Mouse (Mus musculus): Measurements from ENCODE around the gene Vps13c. TPM values are rescaled to one million over a fixed set of nuclear protein-coding genes. Genes with fewer than 3 reads are reported as not detected.

Vps13c gene
- total RNA-seq, 2 experiments from 2014 or later = 26.1 to 32.9 TPM

DNA sequence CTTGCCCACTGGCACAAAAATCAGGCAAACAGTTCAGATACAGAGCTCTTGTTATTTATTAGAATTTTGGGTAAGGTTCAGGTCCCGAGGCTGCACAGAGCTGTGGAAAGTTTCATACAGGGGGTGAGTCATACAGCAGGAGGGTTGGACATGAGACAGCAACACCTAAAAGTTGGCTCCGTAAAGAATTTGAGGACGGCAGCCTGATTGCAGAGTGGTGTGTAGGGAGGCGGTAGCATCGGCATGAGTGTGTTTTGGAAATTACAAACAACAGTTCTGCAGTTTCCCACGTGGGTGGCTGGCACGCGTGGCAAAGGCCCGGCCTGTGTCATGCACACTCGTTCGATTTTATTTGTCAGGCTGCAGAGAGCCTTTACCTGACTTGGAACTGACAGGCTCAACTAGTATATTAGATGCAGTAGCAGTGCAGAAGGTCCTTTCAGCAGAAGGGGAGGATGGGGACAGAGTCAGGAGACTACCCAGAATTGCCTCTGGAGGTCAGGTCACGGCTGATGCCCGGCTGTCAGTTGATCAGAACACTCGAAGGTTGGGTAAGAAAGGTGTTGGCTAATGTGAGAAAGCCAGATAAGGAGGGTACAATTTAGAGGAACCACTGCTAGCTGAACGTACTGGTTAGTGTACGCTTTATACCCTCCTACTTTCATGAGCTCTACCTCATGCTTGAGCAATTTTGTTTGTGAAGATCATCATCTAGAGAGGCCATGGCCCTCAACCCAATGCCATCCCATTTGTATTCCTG, 29.7 kb downstream of the Vps13c start:
- Histone ChIP-seq H3K4me3 (no peak overlapping the region), H3K27ac (no peak overlapping the region)
- intact Hi-C loops (cut with DNase I) = no loop called here
- DNase-seq = no peak
- no peak for TF ChIP-seq CTCF (IDR thresholded peaks at IDR 0.05)

DNA sequence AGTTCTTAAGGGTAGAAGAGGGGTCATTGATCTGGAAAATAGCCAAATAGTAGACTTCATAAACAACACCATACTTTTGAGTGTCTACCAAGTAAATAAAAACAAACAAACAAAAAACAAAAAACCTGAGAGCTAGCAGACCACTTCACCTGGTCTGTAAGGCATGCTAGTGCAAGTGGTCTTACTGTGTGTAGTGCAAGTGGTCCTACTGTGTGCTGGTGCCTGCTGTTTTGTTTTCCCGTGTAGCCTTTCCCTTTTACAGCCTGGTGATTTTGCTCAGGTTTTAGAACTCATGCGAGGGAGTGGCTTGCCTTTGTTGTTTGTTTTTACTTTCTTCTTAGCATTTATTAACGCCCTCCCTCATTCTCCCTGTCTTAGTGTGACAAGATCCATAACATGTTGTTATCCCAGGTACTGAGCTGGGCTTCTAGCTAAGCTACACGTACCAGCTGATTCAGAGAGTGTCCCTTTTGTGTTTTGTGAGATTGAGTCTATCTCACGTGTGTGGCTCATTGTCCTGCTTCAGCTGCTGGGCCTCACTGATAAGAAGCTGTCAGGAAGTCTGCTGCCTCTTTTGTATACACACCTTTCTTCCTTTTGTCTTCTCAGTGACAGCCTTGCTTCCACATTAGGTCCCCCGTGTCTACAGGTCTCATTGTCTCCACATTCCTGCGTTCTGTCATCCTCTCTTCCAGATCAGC, 34.5 kb downstream of the Vps13c start:
- intact Hi-C loops (cut with DNase I) = loop anchor here (2.0 kb wide), 1 partner anchor 116 kb away; the partner anchor contains the start of gene C2cd4b
- DNase-seq = no peak
- no peak for TF ChIP-seq CTCF (IDR thresholded peaks at IDR 0.05)

DNA sequence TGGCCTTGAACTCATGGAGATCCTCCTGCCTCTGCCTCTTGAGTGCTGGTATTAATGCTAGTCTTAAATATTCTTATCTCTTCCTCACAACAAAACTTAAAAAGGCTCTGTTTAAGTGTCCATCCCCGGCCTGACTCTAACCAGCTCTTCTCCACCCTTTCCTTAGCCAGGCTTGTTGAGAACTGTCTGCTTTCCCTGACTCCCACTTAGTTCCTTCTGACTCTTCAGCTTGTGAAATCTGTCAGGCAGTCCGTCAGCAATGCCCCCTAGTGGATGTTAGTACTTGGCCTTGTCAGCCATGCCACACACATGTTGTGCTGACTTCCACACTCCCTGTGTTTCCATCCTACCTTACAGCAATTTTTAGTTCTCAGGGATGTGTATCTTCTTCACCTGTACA, 35.1 kb downstream of the Vps13c start:
- intact Hi-C loops (cut with DNase I) = loop anchor here (2.0 kb wide), 1 partner anchor 117 kb away; the partner anchor contains the start of gene C2cd4b
- no peak overlapping the region for H3K27ac ChIP-seq
- peak; percentile 76 for TF ChIP-seq CTCF (IDR thresholded peaks at IDR 0.05)
- peak; percentile 49 for DNase-seq
- H3K4me3 ChIP-seq = no peak overlapping the region

More for the DNA sequence above, 34.5 kb downstream of the Vps13c start:
- no peak overlapping the region for H3K27ac ChIP-seq
- no peak overlapping the region for H3K4me3 ChIP-seq

DNA sequence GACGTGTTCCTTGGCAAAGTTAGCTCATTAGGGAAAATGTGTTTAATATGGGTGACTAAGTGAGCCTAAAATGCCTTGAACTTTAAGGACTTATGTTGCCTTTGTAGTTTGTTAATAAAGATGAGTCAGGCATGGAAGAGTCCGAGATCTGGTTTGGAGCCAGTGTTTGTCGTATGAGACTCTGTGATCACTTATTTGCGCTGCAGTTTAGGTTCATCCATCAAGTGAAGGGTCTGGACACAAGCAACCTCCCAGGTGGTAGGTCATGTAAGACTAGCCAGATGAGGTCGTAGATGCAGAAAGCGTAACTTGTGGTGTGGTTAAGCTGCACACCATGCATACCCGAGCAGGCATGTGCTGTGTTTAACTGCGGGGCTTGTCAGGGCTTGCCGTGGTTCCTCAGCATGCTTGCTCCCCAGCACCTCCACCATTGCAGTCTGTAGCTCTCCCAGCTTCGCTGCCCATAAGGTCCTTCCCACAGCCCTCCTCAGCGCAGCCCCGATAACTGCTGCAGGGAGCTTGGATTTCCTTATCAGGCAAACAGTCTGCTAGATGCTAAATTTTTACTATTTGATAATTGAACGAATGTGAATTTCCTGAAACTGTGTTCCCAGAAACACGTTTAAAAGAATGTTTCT, 37.0 kb downstream of the Vps13c start:
- no peak overlapping the region for H3K4me3 ChIP-seq
- TF ChIP-seq CTCF (IDR thresholded peaks at IDR 0.05) = no peak
- intact Hi-C loops (cut with DNase I) = loop anchor here (1.0 kb wide), 1 partner anchor 49 kb away; no protein-coding TSS in a partner anchor
- H3K27ac ChIP-seq = no peak overlapping the region
- DNase-seq = no peak

DNA sequence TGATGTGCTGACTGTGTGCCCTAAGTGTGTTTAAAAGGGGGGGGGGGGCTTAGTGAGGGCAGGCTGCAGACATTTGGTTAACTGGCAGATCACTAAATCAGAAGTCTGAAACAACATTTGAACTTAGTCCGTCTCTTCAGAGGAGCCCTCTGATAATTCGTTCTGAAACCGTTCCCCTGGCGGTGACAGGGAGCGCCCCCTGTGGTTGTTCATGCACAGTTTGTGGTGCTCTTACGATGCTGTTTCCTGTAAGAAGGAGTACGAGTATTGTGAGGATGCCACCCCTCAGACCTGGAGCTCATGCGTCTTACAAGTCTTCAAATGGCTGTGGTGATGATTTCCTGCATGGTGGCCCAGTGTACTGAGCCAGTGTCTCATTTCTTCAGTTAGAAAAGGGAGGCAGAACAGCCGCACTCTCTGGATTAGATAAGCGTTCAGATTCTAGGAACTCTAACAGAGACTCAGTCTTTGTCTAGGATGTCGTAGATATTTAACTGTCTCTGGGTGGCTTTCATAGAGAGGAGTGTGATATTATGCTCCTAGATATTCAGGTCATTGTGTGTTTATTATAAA, 38.1 kb downstream of the Vps13c start:
- no peak overlapping the region for H3K27ac ChIP-seq
- H3K4me3 ChIP-seq = no peak overlapping the region
- no peak for TF ChIP-seq CTCF (IDR thresholded peaks at IDR 0.05)
- DNase-seq = no peak
- intact Hi-C loops (cut with DNase I) = no loop called here

DNA sequence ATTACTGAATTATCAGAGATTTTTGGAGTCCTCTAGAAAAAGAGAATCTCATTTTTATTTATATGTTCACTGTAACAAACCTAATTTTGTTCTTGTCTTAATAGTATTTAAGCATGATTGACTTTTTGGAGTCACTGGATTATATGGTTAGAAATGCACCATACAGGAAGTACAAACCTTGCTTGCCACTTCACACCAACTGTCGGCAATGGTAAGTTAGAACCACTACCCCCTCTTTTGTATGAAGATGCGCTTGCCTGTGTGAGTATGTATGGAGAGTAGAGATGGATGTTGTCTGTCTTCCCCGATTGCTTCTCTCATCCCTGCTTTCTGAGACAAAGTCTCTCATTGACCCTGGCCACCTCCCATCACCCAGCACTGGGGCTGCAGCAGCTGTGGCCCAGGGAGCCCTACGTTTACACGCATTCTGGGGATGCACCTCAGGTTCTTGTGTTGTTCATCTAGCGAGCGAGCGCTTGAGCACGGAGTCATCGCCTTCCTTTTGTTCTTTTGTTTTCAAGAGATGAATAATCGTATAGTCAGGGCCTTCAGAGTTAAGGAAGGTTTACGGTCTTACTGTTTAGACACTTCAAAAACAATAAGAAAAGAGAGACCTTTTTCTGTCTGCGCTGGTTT, 43.3 kb downstream of the Vps13c start:
- Histone ChIP-seq H3K27ac (no peak overlapping the region), H3K4me3 (no peak overlapping the region)
- no peak for TF ChIP-seq CTCF (IDR thresholded peaks at IDR 0.05)
- intact Hi-C loops (cut with DNase I) = no loop called here
- no peak for DNase-seq

DNA sequence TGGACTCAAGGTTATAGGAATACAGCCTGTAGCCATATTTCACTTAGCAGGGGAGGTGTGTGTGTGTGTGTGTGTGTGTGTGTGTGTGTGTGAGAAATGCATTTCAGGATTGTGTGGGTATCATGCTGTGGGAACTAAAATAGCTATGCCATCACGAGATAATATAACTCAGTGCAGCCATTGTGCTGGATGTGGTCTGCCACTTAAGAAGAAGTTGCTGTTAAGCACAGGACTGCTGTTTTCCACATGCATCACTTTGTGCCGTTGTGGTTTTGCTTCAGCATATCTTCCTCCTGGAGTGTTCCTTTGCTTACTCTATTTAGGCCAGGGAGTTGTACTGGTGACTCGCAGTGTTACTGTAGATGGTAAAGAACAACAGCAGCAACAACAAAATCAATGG, 43.9 kb downstream of the Vps13c start:
- H3K27ac ChIP-seq = no peak overlapping the region
- DNase-seq = no peak
- no peak overlapping the region for H3K4me3 ChIP-seq
- intact Hi-C loops (cut with DNase I) = no loop called here
- TF ChIP-seq CTCF (IDR thresholded peaks at IDR 0.05) = no peak

DNA sequence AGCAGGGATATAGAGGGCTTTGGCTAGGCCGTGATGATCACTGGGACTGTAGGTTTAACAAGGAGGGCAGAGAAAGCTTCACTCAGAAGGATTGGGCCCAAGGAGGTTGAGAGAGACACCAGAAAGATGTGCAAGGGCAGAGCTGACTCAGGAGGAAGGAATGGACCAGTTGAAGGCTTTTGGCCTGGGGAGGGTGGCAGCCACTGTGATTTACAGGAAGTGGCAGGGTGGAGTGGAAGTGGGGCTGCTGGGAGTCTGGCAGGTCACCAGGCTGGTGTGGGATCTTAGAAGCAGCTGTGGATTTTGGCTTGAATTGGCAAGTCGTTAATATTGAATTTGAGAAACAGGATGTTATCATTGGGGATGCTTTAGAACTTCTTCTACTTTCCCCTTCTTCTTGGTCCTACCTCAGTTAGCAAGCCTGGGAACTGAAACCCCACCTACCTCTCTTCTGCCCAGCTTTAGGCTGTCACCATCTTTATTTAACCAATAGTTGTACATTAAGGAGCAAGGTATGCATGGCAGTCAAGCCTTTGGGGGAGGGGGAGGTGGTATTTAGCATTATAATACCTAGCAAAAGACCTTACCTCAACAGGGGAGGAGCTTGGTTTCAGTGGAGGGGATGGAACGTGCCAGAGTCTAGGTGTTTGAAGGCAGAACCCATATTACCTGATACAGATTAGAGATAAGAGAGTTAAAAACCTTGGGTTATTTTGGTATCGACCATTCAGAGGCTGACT, 47.0 kb downstream of the Vps13c start:
- no peak for TF ChIP-seq CTCF (IDR thresholded peaks at IDR 0.05)
- peak overlapping the region; percentile 41 for H3K27ac ChIP-seq
- no peak overlapping the region for H3K4me3 ChIP-seq
- peak; percentile 77 for DNase-seq
- intact Hi-C loops (cut with DNase I) = no loop called here

DNA sequence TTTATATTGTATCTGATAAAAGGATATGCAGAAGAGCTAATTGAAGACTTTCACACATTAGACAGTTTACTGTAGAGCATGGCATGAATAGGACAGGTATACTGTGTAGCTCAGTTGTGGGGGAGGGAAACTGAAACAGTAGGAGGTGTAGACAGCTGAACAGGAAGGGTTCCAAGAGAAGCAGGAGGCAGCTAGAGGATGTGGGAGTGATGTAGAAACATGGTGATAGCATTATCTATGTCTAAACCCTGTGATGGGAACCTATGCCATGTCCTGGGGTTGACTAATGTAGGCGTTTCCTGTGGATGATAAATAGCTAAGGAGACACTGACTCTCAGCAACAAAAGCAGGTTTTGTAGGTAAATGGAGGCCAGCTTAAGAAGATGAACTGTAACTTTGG, 53.3 kb downstream of the Vps13c start:
- DNase-seq = no peak
- H3K4me3 ChIP-seq = no peak overlapping the region
- no peak overlapping the region for H3K27ac ChIP-seq
- intact Hi-C loops (cut with DNase I) = no loop called here
- TF ChIP-seq CTCF (IDR thresholded peaks at IDR 0.05) = no peak

DNA sequence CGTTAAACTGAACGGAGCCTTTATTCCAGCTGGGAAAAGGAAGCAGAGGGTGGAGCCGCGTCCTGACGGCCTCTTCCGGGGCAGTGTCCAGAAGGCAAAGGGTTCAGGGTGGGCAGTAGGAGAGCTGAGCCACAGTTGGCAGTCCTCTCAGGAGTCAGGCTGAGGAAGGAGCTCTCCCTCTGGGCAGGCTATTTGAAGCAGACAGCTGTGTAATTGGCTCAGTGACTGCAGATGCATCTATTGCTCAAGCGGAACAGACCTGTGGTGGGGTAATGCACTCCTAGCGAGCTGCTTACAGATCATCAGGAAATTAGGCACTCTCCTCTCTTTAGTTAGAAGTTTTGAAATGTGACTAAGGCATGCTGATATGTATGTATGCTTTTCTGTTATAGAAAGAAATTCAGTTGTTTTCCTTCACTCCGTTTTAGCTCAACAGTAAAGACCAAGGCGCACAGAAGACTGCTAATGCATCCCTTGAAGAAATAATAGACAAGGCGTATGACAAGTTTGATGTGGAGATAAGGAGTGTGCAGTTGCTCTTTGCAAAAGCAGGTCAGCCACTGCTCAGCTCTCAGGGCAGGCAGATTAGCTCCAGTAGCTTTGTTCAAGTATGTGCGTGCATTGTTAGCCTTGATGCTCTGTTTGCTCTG, 56.6 kb downstream of the Vps13c start:
- peak; percentile 58 for DNase-seq
- intact Hi-C loops (cut with DNase I) = no loop called here
- H3K4me3 ChIP-seq = no peak overlapping the region
- H3K27ac ChIP-seq = no peak overlapping the region; the same call in 1 of the 2 replicates
- no peak for TF ChIP-seq CTCF (IDR thresholded peaks at IDR 0.05)

DNA sequence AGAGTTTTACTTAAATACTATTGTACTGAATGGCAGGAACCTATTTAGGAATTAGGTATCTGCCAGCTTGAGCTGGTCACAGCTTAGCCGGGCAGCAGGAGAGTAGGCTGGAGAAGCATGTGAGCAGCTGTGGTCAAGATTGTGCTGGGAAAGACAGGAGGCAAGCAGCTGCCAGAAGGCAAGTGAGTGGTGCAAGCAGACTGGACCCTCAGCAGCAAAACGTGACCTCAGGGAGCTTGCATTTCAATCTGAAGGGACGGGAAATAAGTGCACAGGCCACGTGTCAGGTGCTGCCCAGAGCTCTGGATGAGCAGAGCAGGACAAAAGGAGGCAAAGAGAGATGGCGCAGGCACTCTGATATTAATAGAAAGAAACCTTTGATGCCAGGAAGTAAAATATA, 60.2 kb downstream of the Vps13c start:
- intact Hi-C loops (cut with DNase I) = no loop called here
- Histone ChIP-seq H3K4me3 (no peak overlapping the region), H3K27ac (no peak overlapping the region)
- no peak for TF ChIP-seq CTCF (IDR thresholded peaks at IDR 0.05)
- DNase-seq = no peak

All from gastrocnemius, adult 2 months (tissue).